ENCODE assay signal across 16 mouse cellular contexts in the genomic region with DNA sequence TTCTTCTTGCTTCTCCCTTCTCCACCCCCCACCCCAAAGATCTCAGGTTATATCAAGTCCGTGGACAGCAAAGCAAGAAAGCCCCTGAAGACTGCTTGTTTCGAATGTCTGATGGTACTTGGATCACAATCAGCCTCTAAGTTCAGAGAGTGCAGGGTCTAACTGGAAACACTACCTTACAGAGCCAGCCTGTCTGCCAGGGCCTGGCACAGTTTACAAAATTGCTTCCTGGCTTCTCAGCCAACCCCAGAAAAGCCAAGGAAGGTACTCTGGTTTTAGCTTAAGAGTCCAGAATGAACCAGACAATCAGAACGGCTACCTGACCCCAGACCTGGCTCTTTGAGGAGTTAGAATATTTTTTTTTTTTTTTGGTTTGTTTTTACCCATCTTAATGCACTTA.
A peak's percentile ranks its signal among the peaks of the same experiment; 100 is the strongest.
DNase-seq lines count a peak whose midpoint lies in the region; ATAC-seq lines count a peak whose summit lies in the region.
"Had no signal": no experiment of that assay in that cellular context is flagged by ENCODE, and none has a peak within 500 bp of the region (broad histone marks: within the 10 kb centered on the region; RNA-seq: fewer than 3 reads in every experiment).

No protein-coding gene starts in this region.

- H3K4me2 ChIP-seq in forebrain, embryonic 14.5 days (ENCODE audit: low read length): no peak overlapping the region
- H3K4me2 ChIP-seq: heart, embryonic 11.5 days; midbrain, embryonic 15.5 days had no signal

- H3K4me1 ChIP-seq in forebrain, embryonic 10.5 days: peaks cover 43% of the 10 kb centered on the region
- H3K4me1 ChIP-seq in forebrain, embryonic 14.5 days (ENCODE audit: control insufficient read depth, insufficient read depth, low read length): peaks cover 15% of the 10 kb centered on the region

- H3K36me3 ChIP-seq in forebrain, embryonic 10.5 days (replicated peaks): peaks cover 15% of the 10 kb centered on the region
- H3K36me3 ChIP-seq in forebrain, embryonic 14.5 days (ENCODE audit: control insufficient read depth, insufficient read depth, low read length): no peaks in the 10 kb centered on the region
- H3K36me3 ChIP-seq: midbrain, embryonic 15.5 days had no signal

- intact Hi-C loops in left cerebral cortex, postnatal 4 days (cut with DNase I): no loop called here

- no peak overlapping the region for H3K9ac ChIP-seq in forebrain, embryonic 14.5 days (ENCODE audit: low read length)
- H3K9ac ChIP-seq: midbrain, embryonic 15.5 days had no signal

- DNase-seq in forebrain, embryonic 10.5 days (ENCODE audit: extremely low spot score, low spot score): no peak
- DNase-seq in forebrain, embryonic 14.5 days (ENCODE audit: low spot score): no peak
- DNase-seq in kidney, adult 9 months: peak; percentile 42
- DNase-seq in kidney, postnatal 10 days: no peak
- DNase-seq in lung, adult 18-20 months: peak; percentile 58 to 75
- DNase-seq in lung, postnatal 36 days: peak; percentile 75
- no peak for DNase-seq in left cerebral cortex, postnatal 4 days
- DNase-seq: adrenal gland, postnatal 25 days; cerebellum, adult 9-10 months; gastrocnemius, postnatal 25 days; thymus, postnatal 36 days had no signal

- peak overlapping the region; percentile 81 for H3K27ac ChIP-seq in forebrain, embryonic 10.5 days
- H3K27ac ChIP-seq in forebrain, embryonic 14.5 days (ENCODE audit: low read depth, low read length): no peak overlapping the region
- H3K27ac ChIP-seq: macrophage had no signal

- no peaks in the 10 kb centered on the region; the same call in 1 of the 2 replicates for H3K9me3 ChIP-seq in forebrain, embryonic 10.5 days
- H3K9me3 ChIP-seq in forebrain, embryonic 14.5 days (replicated peaks; ENCODE audit: control insufficient read depth, low read length): no peaks in the 10 kb centered on the region
- H3K9me3 ChIP-seq: midbrain, embryonic 15.5 days had no signal

- ATAC-seq in forebrain, embryonic 14.5 days: no peak
- no peak for ATAC-seq in erythroid progenitor cell, adult 5-6 weeks (replicated peaks; ENCODE audit: low FRiP score, poor library complexity, severe bottlenecking)
- ATAC-seq: activated CD4-positive, CD25-positive, alpha-beta regulatory T cell, adult 4 months; midbrain, embryonic 15.5 days had no signal

- H3K4me3 ChIP-seq in forebrain, embryonic 10.5 days: no peak overlapping the region
- no peak overlapping the region for H3K4me3 ChIP-seq in forebrain, embryonic 14.5 days (ENCODE audit: low read depth, low read length)
- H3K4me3 ChIP-seq: midbrain, embryonic 15.5 days had no signal

- 83% methylated on average over 3 of the region's 3 CpGs for WGBS in forebrain, embryonic 10.5 days
- WGBS in forebrain, embryonic 14.5 days: 79% methylated on average over 3 of the region's 3 CpGs

- H3K27me3 ChIP-seq in forebrain, embryonic 10.5 days (ENCODE audit: poor library complexity, severe bottlenecking): no peaks in the 10 kb centered on the region
- no peaks in the 10 kb centered on the region for H3K27me3 ChIP-seq in forebrain, embryonic 14.5 days (replicated peaks; ENCODE audit: control insufficient read depth, insufficient read depth, low read length)
- H3K27me3 ChIP-seq: midbrain, embryonic 15.5 days had no signal

Comparison
In these comparisons a context has a peak if more than half of its experiments do, and no peak if none do; other contexts are left out.
1. DNase-seq: peak in kidney, adult 9 months (single experiment), lung, adult 18-20 months (2 of 2) and lung, postnatal 36 days (single experiment); none in forebrain, embryonic 10.5 days (single experiment), forebrain, embryonic 14.5 days (single experiment), kidney, postnatal 10 days (single experiment) and left cerebral cortex, postnatal 4 days (single experiment).